Mouse (Mus musculus) neural tube, embryonic 15.5 days (tissue): Measurements from ENCODE around the gene Tiprl. TPM values are rescaled to one million over a fixed set of nuclear protein-coding genes. Genes with fewer than 3 reads are reported as not detected.

Source experiments
- ATAC-seq: fragments of 200-750 bp; cut with Nextera tagmentation; 2 replicates; pipeline ENCODE4 v1.8.0; 2017; ENCODE audit warnings: mild to moderate bottlenecking, moderate TSS enrichment, moderate library complexity; ENCODE audit not compliant: low FRiP score
- H3K27ac ChIP-seq: fragments of 300-500 bp; sonication (generic); replicated peaks from 2 replicates; pipeline ENCODE4 v1.5.1; 2015; ENCODE audit warnings: mild to moderate bottlenecking, inconsistent platforms
- H3K27me3 ChIP-seq: fragments of 300-500 bp; sonication (generic); replicated peaks from 2 replicates; pipeline ENCODE4 v1.6.1; 2015; ENCODE audit warnings: inconsistent platforms
- H3K36me3 ChIP-seq: fragments of 300-500 bp; sonication (generic); 2 replicates; pipeline ENCODE4 v1.6.1; 2015; ENCODE audit warnings: inconsistent platforms
- H3K4me1 ChIP-seq: fragments of 300-500 bp; sonication (generic); 2 replicates; pipeline ENCODE4 v1.6.1; 2015; ENCODE audit warnings: inconsistent platforms
- H3K4me2 ChIP-seq: fragments of 300-500 bp; sonication (generic); 2 replicates; pipeline ENCODE4 v1.6.1; 2015; ENCODE audit warnings: inconsistent platforms, mild to moderate bottlenecking, moderate library complexity
- H3K4me3 ChIP-seq: fragments of 300-500 bp; sonication (generic); replicated peaks from 2 replicates; pipeline ENCODE4 v1.5.1; 2015; ENCODE audit warnings: mild to moderate bottlenecking, inconsistent platforms
- H3K9ac ChIP-seq: fragments of 300-500 bp; sonication (generic); replicated peaks from 2 replicates; pipeline ENCODE4 v1.6.1; 2015; ENCODE audit warnings: mild to moderate bottlenecking, inconsistent platforms
- H3K9me3 ChIP-seq: fragments of 300-500 bp; sonication (generic); replicated peaks from 2 replicates; pipeline ENCODE4 v1.6.1; 2016; ENCODE audit warnings: inconsistent platforms
- WGBS: fragments of 180-500 bp; shearing (Covaris S2); methylation state at CpG from one replicate; pipeline ENCODE4 v1.1.7; 2015; ENCODE audit warnings: mixed read lengths; 5-methylcytosine and 5-hydroxymethylcytosine counted together
- polyA plus RNA-seq: library from polyadenylated mRNA; unstranded; fragments of >200 nt; fragmentation: Nextera tagmentation; extraction: Ambion mirVana; gene quantifications from 2 replicates; pipeline ENCODE4 v1.2.1, GENCODE M21; 2015

Tiprl gene
- polyA plus RNA-seq, 1 experiment from 2014 or later, result 138 TPM

GRCm38 (mm10) chr1:165190571-165191273, 46.1 kb downstream of the Tiprl start:
- ATAC-seq, result no peak

GRCm38 (mm10) chr1:165190068-165190467, 46.7 kb downstream of the Tiprl start:
- Histone ChIP-seq H3K4me3 (no peak overlapping the region), H3K9ac (no peak overlapping the region), H3K4me2 (no peak overlapping the region), H3K36me3 (no peaks in the 10 kb centered on the region), H3K27me3 (0 out of 2 replicates have a peak, but pooled peaks cover 5% of the 10 kb centered on the region), H3K9me3 (no peaks in the 10 kb centered on the region), H3K27ac (no peak overlapping the region), H3K4me1 (peaks cover 19% of the 10 kb centered on the region)
- 82% methylated on average over 6 of the region's 6 CpGs for WGBS
- no peak for ATAC-seq

More at GRCm38 (mm10) chr1:165190571-165191273, 46.1 kb downstream of the Tiprl start:
- H3K9ac ChIP-seq, result no peak overlapping the region
- H3K4me3 ChIP-seq, result no peak overlapping the region
- H3K4me1 ChIP-seq, result peaks cover 20% of the 10 kb centered on the region
- no peaks in the 10 kb centered on the region for H3K9me3 ChIP-seq
- 0 out of 2 replicates have a peak, but pooled peaks cover 5% of the 10 kb centered on the region for H3K27me3 ChIP-seq
- no peak overlapping the region for H3K4me2 ChIP-seq
- WGBS, result 91% methylated on average over 10 of the region's 10 CpGs
- H3K36me3 ChIP-seq, result no peaks in the 10 kb centered on the region
- no peak overlapping the region for H3K27ac ChIP-seq

- Histone ChIP-seq H3K36me3 (no peaks in the 10 kb centered on the region), H3K4me1 (peaks cover 12% of the 10 kb centered on the region; the same call in 1 of the 2 replicates), H3K4me3 (no peak overlapping the region), H3K27me3 (0 out of 2 replicates have a peak, but pooled peaks cover 3% of the 10 kb centered on the region), H3K4me2 (no peak overlapping the region), H3K9me3 (no peaks in the 10 kb centered on the region), H3K27ac (no peak overlapping the region), H3K9ac (no peak overlapping the region)
- ATAC-seq, result no peak
- WGBS, result 82% methylated on average over 10 of the region's 10 CpGs
Observed at GRCm38 (mm10) chr1:165188806-165189580, 47.8 kb downstream of the Tiprl start.

GRCm38 (mm10) chr1:165187357-165187756, 49.4 kb downstream of the Tiprl start:
- no peak for ATAC-seq
- Histone ChIP-seq H3K4me2 (no peak overlapping the region), H3K4me1 (peaks cover 5% of the 10 kb centered on the region; the same call in 1 of the 2 replicates), H3K36me3 (no peaks in the 10 kb centered on the region), H3K9ac (no peak overlapping the region), H3K4me3 (no peak overlapping the region), H3K27ac (no peak overlapping the region), H3K27me3 (no peaks in the 10 kb centered on the region), H3K9me3 (no peaks in the 10 kb centered on the region)
- 42% methylated on average over 5 of the region's 5 CpGs for WGBS

DNA sequence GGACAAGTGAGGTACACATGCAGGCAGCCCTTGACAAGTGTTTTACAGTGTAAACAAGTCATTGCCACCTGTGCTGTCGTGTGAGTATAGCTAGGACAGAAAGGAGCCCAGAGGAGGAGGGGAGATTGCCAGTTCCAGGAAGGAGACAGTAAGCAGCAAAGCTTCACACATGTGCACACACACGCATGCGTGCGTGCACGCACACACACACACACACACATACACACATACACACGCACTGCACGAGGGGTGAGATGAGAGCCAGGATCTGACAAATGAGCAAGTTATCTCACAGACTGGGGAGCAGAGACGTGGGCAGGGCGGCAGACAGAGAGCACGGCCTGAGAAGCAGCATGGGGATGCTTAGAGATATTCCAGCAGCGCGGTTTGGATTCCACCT, 50.3 kb downstream of the Tiprl start:
- Histone ChIP-seq H3K36me3 (no peaks in the 10 kb centered on the region), H3K27me3 (no peaks in the 10 kb centered on the region), H3K9ac (no peak overlapping the region), H3K4me1 (peaks cover 5% of the 10 kb centered on the region; the same call in 1 of the 2 replicates), H3K4me3 (no peak overlapping the region), H3K4me2 (no peak overlapping the region), H3K9me3 (no peaks in the 10 kb centered on the region), H3K27ac (no peak overlapping the region)
- WGBS, result 86% methylated on average over 12 of the region's 12 CpGs
- no peak for ATAC-seq

DNA sequence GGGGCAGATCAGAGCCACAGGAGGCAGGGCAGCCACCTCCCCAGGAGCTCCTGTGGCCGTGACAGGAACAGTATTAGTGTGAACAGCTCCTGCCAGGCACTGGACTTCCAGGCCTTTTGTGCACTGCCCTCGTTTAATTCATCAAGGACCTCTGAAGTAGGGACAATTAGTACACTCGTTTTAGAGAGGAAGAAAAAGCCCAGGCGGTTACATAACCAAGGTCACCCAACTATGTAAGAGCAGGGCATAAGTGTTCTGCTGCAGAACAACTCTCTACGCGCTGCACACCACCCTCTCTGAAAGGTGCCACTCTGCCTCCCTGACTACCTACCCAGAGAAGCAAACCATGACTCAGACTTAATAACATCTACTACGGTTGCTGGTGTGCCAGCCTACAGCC, 51.7 kb downstream of the Tiprl start:
- WGBS, result 63% methylated on average over 7 of the region's 7 CpGs
- H3K27ac ChIP-seq, result no peak overlapping the region

DNA sequence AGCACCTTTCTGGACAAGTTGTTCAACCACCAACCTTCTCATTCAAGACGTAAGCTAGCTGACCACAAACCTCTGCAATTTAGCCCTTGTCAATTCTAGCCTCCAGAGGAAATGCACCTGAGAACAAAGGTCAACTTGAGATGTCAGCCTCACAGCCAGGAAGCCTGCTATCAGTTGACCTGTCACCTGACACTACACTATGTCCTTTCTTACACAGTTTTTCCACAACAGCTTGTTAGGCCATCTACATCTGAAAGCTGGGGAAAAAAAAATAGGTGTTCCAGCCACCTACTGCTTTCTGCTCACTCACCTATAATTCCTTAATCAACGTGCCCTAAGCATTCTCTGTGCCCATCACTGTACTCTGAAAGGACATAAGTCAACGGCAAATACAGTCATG, 52.6 kb downstream of the Tiprl start:
- WGBS, result 91% methylated on average over 3 of the region's 3 CpGs
- H3K4me2 ChIP-seq, result no peak overlapping the region

More for the DNA sequence above, 51.7 kb downstream of the Tiprl start:
- Histone ChIP-seq H3K4me1 (peaks cover 5% of the 10 kb centered on the region; the same call in 1 of the 2 replicates), H3K4me2 (no peak overlapping the region), H3K4me3 (no peak overlapping the region), H3K36me3 (no peaks in the 10 kb centered on the region), H3K9ac (no peak overlapping the region), H3K27me3 (no peaks in the 10 kb centered on the region), H3K9me3 (no peaks in the 10 kb centered on the region)
- ATAC-seq, result no peak

DNA sequence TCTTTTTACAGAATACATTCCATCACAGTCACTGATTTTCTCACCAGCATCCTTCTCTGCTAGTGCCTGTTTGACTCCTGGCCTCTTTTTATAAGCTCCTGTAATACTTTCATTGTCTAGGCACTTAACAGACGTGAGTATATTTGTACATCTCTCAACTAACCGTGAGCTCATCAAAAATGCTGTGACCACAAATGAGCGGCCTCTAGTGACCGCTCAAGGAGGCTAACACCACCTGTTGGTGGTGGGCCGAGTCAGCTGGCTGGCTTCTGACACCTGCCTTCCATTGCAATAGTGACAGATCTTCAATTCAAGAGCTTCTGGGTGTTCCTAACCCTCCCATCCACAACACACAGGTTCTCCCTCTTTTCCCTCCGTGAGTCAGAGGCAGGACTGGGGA, 53.4 kb downstream of the Tiprl start:
- no peak for ATAC-seq
- Histone ChIP-seq H3K9ac (no peak overlapping the region), H3K4me2 (no peak overlapping the region), H3K4me1 (peaks cover 5% of the 10 kb centered on the region; the same call in 1 of the 2 replicates), H3K27me3 (no peaks in the 10 kb centered on the region), H3K27ac (no peak overlapping the region), H3K4me3 (no peak overlapping the region), H3K36me3 (no peaks in the 10 kb centered on the region), H3K9me3 (no peaks in the 10 kb centered on the region)
- 85% methylated on average over 6 of the region's 6 CpGs for WGBS

More for the DNA sequence above, 52.6 kb downstream of the Tiprl start:
- ATAC-seq, result no peak
- Histone ChIP-seq H3K27me3 (no peaks in the 10 kb centered on the region), H3K36me3 (no peaks in the 10 kb centered on the region), H3K9ac (no peak overlapping the region), H3K27ac (no peak overlapping the region), H3K4me1 (peaks cover 5% of the 10 kb centered on the region; the same call in 1 of the 2 replicates), H3K4me3 (no peak overlapping the region), H3K9me3 (no peaks in the 10 kb centered on the region)

- Histone ChIP-seq H3K4me1 (no peaks in the 10 kb centered on the region), H3K4me2 (no peak overlapping the region), H3K27ac (no peak overlapping the region), H3K9ac (no peak overlapping the region), H3K36me3 (no peaks in the 10 kb centered on the region), H3K27me3 (no peaks in the 10 kb centered on the region), H3K9me3 (no peaks in the 10 kb centered on the region), H3K4me3 (no peak overlapping the region)
- ATAC-seq, result no peak
- 90% methylated on average over 5 of the region's 5 CpGs for WGBS
Observed at GRCm38 (mm10) chr1:165179321-165179720, 57.5 kb downstream of the Tiprl start.

GRCm38 (mm10) chr1:165178075-165178474, 58.7 kb downstream of the Tiprl start:
- Histone ChIP-seq H3K27me3 (no peaks in the 10 kb centered on the region), H3K36me3 (no peaks in the 10 kb centered on the region), H3K27ac (no peak overlapping the region), H3K4me2 (no peak overlapping the region), H3K9ac (no peak overlapping the region), H3K4me1 (no peaks in the 10 kb centered on the region), H3K4me3 (no peak overlapping the region), H3K9me3 (no peaks in the 10 kb centered on the region)
- WGBS, result 75% methylated on average over 6 of the region's 6 CpGs
- no peak for ATAC-seq

DNA sequence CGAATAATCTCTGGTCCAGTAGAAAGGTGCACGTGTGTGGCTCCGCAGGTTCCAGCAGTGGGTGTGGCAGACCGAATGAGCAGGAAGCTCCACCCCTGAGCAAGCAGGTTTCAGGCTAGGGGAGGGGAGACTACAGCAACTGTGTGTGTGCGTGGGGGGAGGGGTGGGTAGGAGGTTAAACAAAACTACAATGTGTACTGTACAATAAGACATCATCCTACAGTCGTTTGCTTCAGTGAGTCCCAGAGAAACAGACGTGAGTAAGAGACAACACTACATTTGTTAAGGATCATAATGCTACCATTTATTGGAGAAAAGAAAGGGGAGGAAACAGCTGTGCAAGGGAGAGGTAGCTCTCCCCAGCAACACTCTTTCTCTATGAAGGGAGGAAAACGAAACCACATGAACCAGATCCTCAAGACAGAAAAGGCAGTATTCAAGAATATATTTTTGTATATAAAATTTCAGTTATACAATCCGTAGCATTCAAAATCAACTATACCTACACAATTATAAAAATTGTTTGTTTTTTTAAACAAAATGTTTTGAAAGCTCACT, 62.7 kb downstream of the Tiprl start:
- Histone ChIP-seq H3K9ac (no peak overlapping the region), H3K27ac (no peak overlapping the region), H3K4me2 (no peak overlapping the region), H3K36me3 (no peaks in the 10 kb centered on the region), H3K4me3 (no peak overlapping the region), H3K4me1 (no peaks in the 10 kb centered on the region), H3K9me3 (no peaks in the 10 kb centered on the region), H3K27me3 (no peaks in the 10 kb centered on the region)
- WGBS, result 68% methylated on average over 8 of the region's 9 CpGs
- ATAC-seq, result no peak
